Mouse (Mus musculus) cerebellum, adult 2 months (tissue): ENCODE results near the gene Cyp2c65. TPM values are rescaled to one million over a fixed set of nuclear protein-coding genes. Genes with fewer than 3 reads are reported as not detected.
"Not testable (repeated sequence)": the region's sequence is repeated elsewhere in the genome, so short reads cannot be mapped to it uniquely, and the experiment has no call there.

ENCODE experiments used
- DNase-seq, 2 experiments: peaks; one replicate each; pipeline ENCODE4 v3.0.0; 2021
- H3K27ac ChIP-seq: fragments of 200-500 bp; 2 replicates; pipeline ENCODE4 v1.5.1; 2012; ENCODE audit warnings: low read length, control low read depth, inconsistent platforms; ENCODE audit not compliant: insufficient read depth
- H3K27me3 ChIP-seq: fragments of 200-500 bp; 2 replicates; pipeline ENCODE4 v1.6.1; 2012; ENCODE audit warnings: inconsistent platforms, mild to moderate bottlenecking, low read length, moderate library complexity; ENCODE audit not compliant: control insufficient read depth, insufficient read depth
- H3K4me1 ChIP-seq: fragments of 200-500 bp; 2 replicates; pipeline ENCODE4 v1.6.1; 2011; ENCODE audit warnings: low read length; ENCODE audit not compliant: control insufficient read depth, insufficient read depth
- H3K4me3 ChIP-seq: fragments of 200-500 bp; replicated peaks from 2 replicates; pipeline ENCODE3; 2011; ENCODE audit warnings: mild to moderate bottlenecking, low read depth, low read length, control low read depth; ENCODE audit not compliant: insufficient read depth
- CTCF ChIP-seq: fragments of 200-500 bp; IDR thresholded peaks from 2 replicates; pipeline ENCODE4 v1.5.1; 2011; ENCODE audit warnings: low read depth, mild to moderate bottlenecking, control low read depth, low read length, moderate library complexity, borderline replicate concordance; ENCODE audit not compliant: insufficient read depth
- POLR2A ChIP-seq: fragments of 200-500 bp; IDR thresholded peaks from 2 replicates; pipeline ENCODE4 v1.6.1; 2011; ENCODE audit warnings: low read length, control low read depth, borderline replicate concordance; ENCODE audit not compliant: insufficient read depth
- WGBS: fragments of 180-500 bp; shearing (Covaris S2); methylation state at CpG from one replicate; pipeline ENCODE4 v1.1.7; 2018; 5-methylcytosine and 5-hydroxymethylcytosine counted together
- polyA plus RNA-seq: library from polyadenylated mRNA; depleted of rRNA; stranded (reverse); fragments of >200 nt; gene quantifications from 2 replicates; pipeline ENCODE4 v1.2.3, GENCODE M21; 2012; rRNA removed

The Cyp2c65 gene
- polyA plus RNA-seq: 0.05 TPM in 1 of 2 replicates, not detected in the other

DNA sequence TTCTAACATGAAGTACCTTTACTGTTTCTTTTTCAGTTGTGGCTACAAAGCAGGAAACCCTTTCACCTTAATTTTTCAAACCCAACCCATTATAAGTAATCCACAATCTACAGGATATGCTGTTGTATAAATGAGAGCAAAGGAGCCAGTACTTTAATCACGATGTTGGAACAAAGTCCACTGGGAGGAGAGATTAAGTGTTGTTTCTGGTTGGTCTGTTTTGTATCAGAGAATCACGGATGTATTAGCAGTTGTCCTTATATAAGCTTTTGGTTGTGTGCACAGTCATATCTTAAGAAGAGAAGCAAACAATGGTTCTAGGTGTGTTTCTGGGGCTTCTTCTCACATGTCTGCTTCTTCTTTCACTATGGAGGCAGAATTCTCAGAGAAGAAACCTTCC, at the start of gene Cyp2c65:
TSS of gene Cyp2c65 (plus strand) at position 297 of the 400 bp plus-strand sequence.
- H3K4me1 ChIP-seq: no peaks in the 10 kb centered on the region
- no peaks in the 10 kb centered on the region for H3K27me3 ChIP-seq
- 62% methylated on average over 2 of the region's 2 CpGs for WGBS
- no peak for TF ChIP-seq CTCF
- TF ChIP-seq POLR2A: no peak
- DNase-seq: no peak
- no peak within 1 kb of the TSS for H3K4me3 ChIP-seq
- no peak within 1 kb of the TSS for H3K27ac ChIP-seq

DNA sequence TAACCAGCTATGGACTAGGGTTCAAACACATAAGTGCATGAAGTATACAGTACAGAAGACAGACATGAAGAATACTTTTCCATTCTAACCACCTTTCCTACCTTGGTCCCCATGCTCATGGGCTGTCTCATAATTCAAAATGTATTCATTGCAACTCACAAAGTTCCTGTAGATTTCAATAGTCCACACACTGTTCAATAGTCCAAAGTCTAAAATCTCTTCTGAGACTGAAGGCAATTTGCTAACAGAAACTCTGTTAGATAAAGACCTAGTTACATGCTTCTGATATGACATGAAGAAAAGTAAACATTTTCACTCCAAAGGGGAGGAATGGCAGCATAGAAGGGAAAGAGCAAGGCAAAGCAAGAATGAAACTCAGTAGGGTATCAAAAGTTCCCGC, 2.9 kb upstream of the Cyp2c65 start:
- no peak overlapping the region for H3K27ac ChIP-seq
- no peaks in the 10 kb centered on the region for H3K4me1 ChIP-seq
- no peak overlapping the region for H3K4me3 ChIP-seq
- DNase-seq: no peak
- WGBS: 97% methylated on average over 1 of the region's 1 CpGs
- no peaks in the 10 kb centered on the region for H3K27me3 ChIP-seq
- TF ChIP-seq POLR2A (no peak), CTCF (no peak)

DNA sequence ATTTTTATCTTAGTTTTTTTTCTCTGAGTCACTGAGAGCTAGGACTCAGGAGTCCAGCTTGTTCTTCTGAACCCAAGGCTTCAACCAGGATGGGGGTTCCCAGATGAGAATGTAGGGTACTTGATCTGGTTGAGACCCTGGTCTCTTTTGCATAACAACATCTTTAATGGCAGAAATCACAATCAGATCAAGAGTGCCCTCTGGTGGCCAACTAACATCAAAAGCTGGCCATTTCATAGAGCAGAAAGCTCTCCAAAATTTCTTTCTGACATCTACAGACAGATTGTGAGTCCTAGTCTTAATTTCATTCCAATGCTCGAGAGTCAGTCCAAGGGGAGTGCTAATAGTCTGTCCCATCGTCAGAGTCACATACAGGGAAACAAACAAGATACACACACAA, 38.0 kb downstream of the Cyp2c65 start:
- not testable (repeated sequence) for H3K4me3 ChIP-seq, H3K4me1 ChIP-seq, DNase-seq, H3K27me3 ChIP-seq, H3K27ac ChIP-seq
- WGBS: 65% methylated on average over 2 of the region's 2 CpGs

DNA sequence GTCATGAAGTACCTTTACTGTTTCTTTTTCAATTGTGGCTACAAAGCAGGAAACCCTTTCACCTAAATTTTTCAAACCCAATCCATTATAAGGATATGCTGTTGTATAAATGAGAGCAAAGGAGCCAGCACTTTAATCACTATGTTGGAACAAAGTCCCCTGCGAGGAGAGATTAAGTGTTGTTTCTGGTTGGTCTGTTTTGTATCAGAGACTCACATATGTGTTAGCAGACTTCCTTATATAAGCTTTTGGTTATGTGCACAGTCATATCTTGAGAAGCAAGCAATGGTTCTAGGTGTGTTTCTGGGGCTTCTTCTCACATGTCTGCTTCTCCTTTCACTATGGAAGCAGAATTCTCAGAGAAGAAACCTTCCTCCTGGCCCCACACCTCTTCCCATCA, 52.8 kb downstream of the Cyp2c65 start, which contains the start of gene Cyp2c66:
TSS of gene Cyp2c66 (plus strand) at position 255 of the 400 bp plus-strand sequence.
- no peaks in the 10 kb centered on the region for H3K4me1 ChIP-seq
- H3K27me3 ChIP-seq: no peaks in the 10 kb centered on the region
- WGBS: 70% methylated on average over 1 of the region's 1 CpGs
- H3K27ac ChIP-seq: no peak within 1 kb of the TSS
- H3K4me3 ChIP-seq: no peak within 1 kb of the TSS
- TF ChIP-seq CTCF: no peak
- no peak for TF ChIP-seq POLR2A
- DNase-seq: no peak

Other genes with a start within 250 kb of the Cyp2c65 start
- 9.8 and 9.9 TPM in 2 replicates for gene Noc3l, start 241.8 kb upstream of the Cyp2c65 start, polyA plus RNA-seq
- gene Tbc1d12, start 224.4 kb upstream of the Cyp2c65 start, polyA plus RNA-seq: 9.2 and 9.8 TPM in 2 replicates
- gene Hells, start 130.1 kb upstream of the Cyp2c65 start, polyA plus RNA-seq: 1.9 and 2.9 TPM in 2 replicates
- gene Cyp2c55, start 54.0 kb upstream of the Cyp2c65 start, polyA plus RNA-seq: not detected in 2 replicates
- gene Cyp2c66, start 52.9 kb downstream of the Cyp2c65 start, polyA plus RNA-seq: not detected in 2 replicates
- not detected in 2 replicates for gene Cyp2c29, start 208.4 kb downstream of the Cyp2c65 start, polyA plus RNA-seq